21 mouse cellular contexts compared by ENCODE assay signal in the genomic region with DNA sequence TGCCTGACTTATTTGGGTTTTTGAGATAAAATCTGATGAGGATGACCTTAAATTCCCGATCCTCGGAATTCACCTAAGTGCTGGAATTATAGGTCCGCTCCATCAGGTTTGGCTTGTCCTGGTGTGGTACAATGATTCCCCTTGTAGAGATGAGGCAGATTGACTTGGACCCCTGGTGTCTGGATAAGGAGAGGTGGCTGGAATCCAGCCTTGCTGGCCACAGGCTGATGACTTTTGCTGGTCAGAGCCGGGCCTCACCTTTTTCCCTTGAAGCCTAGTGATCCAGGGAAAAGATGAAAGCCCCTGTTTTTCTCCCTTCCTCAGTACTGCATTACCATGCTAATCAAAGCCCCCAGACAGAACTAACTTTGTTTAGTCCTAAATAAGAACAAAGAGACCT. TPM values are rescaled to one million over a fixed set of nuclear protein-coding genes. Genes with fewer than 3 reads are reported as not detected.
A peak's percentile ranks its signal among the peaks of the same experiment; 100 is the strongest.
DNase-seq lines count a peak whose midpoint lies in the region; ATAC-seq and TF ChIP-seq lines count a peak whose summit lies in the region.
"Had no signal": no experiment of that assay in that cellular context is flagged by ENCODE, and none has a peak within 500 bp of the region (broad histone marks: within the 10 kb centered on the region; RNA-seq: fewer than 3 reads in every experiment).

No protein-coding gene starts in this region.

- H3K4me1 ChIP-seq in forebrain, embryonic 10.5 days = peaks cover 81% of the 10 kb centered on the region
- peaks cover 16% of the 10 kb centered on the region for H3K4me1 ChIP-seq in forebrain, embryonic 16.5 days (replicated peaks; ENCODE audit: control insufficient read depth, insufficient read depth, low read length)
- peaks cover 76% of the 10 kb centered on the region for H3K4me1 ChIP-seq in liver, embryonic 13.5 days (replicated peaks)
- no peaks in the 10 kb centered on the region for H3K4me1 ChIP-seq in ES-Bruce4 (ENCODE audit: control insufficient read depth, insufficient read depth, low read length)
- H3K4me1 ChIP-seq in hindbrain, postnatal 0 days (ENCODE audit: insufficient read depth, low read length) = peaks cover 3% of the 10 kb centered on the region; the same call in 1 of the 2 replicates

- no peak overlapping the region for H3K4me2 ChIP-seq in forebrain, embryonic 16.5 days (ENCODE audit: low read length)
- H3K4me2 ChIP-seq in liver, embryonic 13.5 days = no peak overlapping the region
- no peak overlapping the region for H3K4me2 ChIP-seq in hindbrain, postnatal 0 days (ENCODE audit: low read depth, low read length)
- H3K4me2 ChIP-seq: heart, embryonic 12.5 days; intestine, embryonic 15.5 days had no signal

- H3K27ac ChIP-seq in forebrain, embryonic 10.5 days = peak overlapping the region; percentile 85
- no peak overlapping the region for H3K27ac ChIP-seq in forebrain, embryonic 16.5 days (ENCODE audit: low read length)
- peak overlapping the region; percentile 71; the same call in 1 of the 2 replicates for H3K27ac ChIP-seq in liver, embryonic 13.5 days
- peak overlapping the region; percentile 43; the same call in 1 of the 2 replicates for H3K27ac ChIP-seq in ES-Bruce4 (ENCODE audit: insufficient read depth, low read length)
- H3K27ac ChIP-seq in hindbrain, postnatal 0 days = 0 out of 2 replicates have a peak overlapping the region, but pooled peaks have one; percentile 4
- H3K27ac ChIP-seq: gastrocnemius, adult 2 months; intestine, embryonic 15.5 days; stomach, postnatal 0 days had no signal

- H3K27me3 ChIP-seq in forebrain, embryonic 10.5 days (ENCODE audit: poor library complexity, severe bottlenecking) = peaks cover 13% of the 10 kb centered on the region; the same call in 1 of the 2 replicates
- no peaks in the 10 kb centered on the region for H3K27me3 ChIP-seq in forebrain, embryonic 16.5 days (replicated peaks; ENCODE audit: control insufficient read depth, insufficient read depth, low read length)
- no peaks in the 10 kb centered on the region for H3K27me3 ChIP-seq in liver, embryonic 13.5 days
- no peaks in the 10 kb centered on the region for H3K27me3 ChIP-seq in ES-Bruce4 (ENCODE audit: control insufficient read depth, insufficient read depth, low read length, poor library complexity, severe bottlenecking)
- no peaks in the 10 kb centered on the region for H3K27me3 ChIP-seq in hindbrain, postnatal 0 days (ENCODE audit: insufficient read depth, low read length)
- H3K27me3 ChIP-seq: heart, embryonic 12.5 days; intestine, embryonic 15.5 days; megakaryocyte, embryonic 14.5 days had no signal

- no peak overlapping the region for H3K9ac ChIP-seq in forebrain, embryonic 16.5 days (replicated peaks; ENCODE audit: low read depth, low read length)
- peak overlapping the region; percentile 24; the same call in 1 of the 2 replicates for H3K9ac ChIP-seq in liver, embryonic 13.5 days
- no peak overlapping the region for H3K9ac ChIP-seq in ES-Bruce4 (ENCODE audit: low read depth, poor library complexity, severe bottlenecking)
- H3K9ac ChIP-seq in hindbrain, postnatal 0 days (replicated peaks; ENCODE audit: low read length) = no peak overlapping the region
- H3K9ac ChIP-seq: heart, embryonic 12.5 days; intestine, embryonic 15.5 days had no signal

- no peak for TF ChIP-seq POLR2A in ES-Bruce4 (IDR thresholded peaks at IDR 0.05; ENCODE audit: insufficient read depth, low read length)

- no peak for DNase-seq in forebrain, embryonic 10.5 days (ENCODE audit: extremely low spot score, low spot score)
- DNase-seq in liver, embryonic 13.5 days = no peak
- no peak for DNase-seq in liver
- DNase-seq in hindbrain, postnatal 0 days (ENCODE audit: low spot score) = no peak
- no peak for DNase-seq in kidney, postnatal 36 days
- DNase-seq: adrenal gland, adult 2 months; cerebellum, adult 9-10 months; gastrocnemius, adult 2 months; heart, postnatal 14 days; lung, adult 18-20 months; lung, postnatal 14 days; right cerebral cortex, adult 18-20 months had no signal

- H3K4me3 ChIP-seq in forebrain, embryonic 10.5 days = peak overlapping the region; percentile 16; the same call in 1 of the 2 replicates
- H3K4me3 ChIP-seq in forebrain, embryonic 16.5 days (replicated peaks; ENCODE audit: low read length) = no peak overlapping the region
- H3K4me3 ChIP-seq in liver, embryonic 13.5 days (replicated peaks) = no peak overlapping the region
- no peak overlapping the region for H3K4me3 ChIP-seq in ES-Bruce4 (ENCODE audit: low read depth, low read length)
- no peak overlapping the region for H3K4me3 ChIP-seq in hindbrain, postnatal 0 days (ENCODE audit: low read length)
- H3K4me3 ChIP-seq: embryonic facial prominence, embryonic 10.5 days; gastrocnemius, adult 2 months; heart, embryonic 12.5 days; intestine, embryonic 15.5 days; megakaryocyte, embryonic 14.5 days; myocyte had no signal

- 67% methylated on average over 4 of the region's 4 CpGs for WGBS in forebrain, embryonic 10.5 days
- WGBS in forebrain, embryonic 16.5 days = 61% methylated on average over 4 of the region's 4 CpGs
- 82% methylated on average over 4 of the region's 4 CpGs for WGBS in liver, embryonic 13.5 days (ENCODE audit: insufficient replicate concordance)
- 62% methylated on average over 4 of the region's 4 CpGs for WGBS in hindbrain, postnatal 0 days

- ATAC-seq in forebrain, embryonic 16.5 days = no peak
- ATAC-seq in liver, embryonic 13.5 days (ENCODE audit: low read depth) = no peak
- no peak for ATAC-seq in hindbrain, postnatal 0 days
- no peak for ATAC-seq in activated CD4-positive, CD25-positive, alpha-beta regulatory T cell, adult 4 months
- ATAC-seq: intestine, embryonic 15.5 days had no signal

- no peaks in the 10 kb centered on the region for H3K9me3 ChIP-seq in forebrain, embryonic 10.5 days
- no peaks in the 10 kb centered on the region for H3K9me3 ChIP-seq in forebrain, embryonic 16.5 days (ENCODE audit: control insufficient read depth, low read length)
- no peaks in the 10 kb centered on the region for H3K9me3 ChIP-seq in liver, embryonic 13.5 days (replicated peaks)
- no peaks in the 10 kb centered on the region for H3K9me3 ChIP-seq in ES-Bruce4 (replicated peaks; ENCODE audit: control insufficient read depth, insufficient read depth, low read length, poor library complexity, severe bottlenecking)
- no peaks in the 10 kb centered on the region for H3K9me3 ChIP-seq in hindbrain, postnatal 0 days (ENCODE audit: low read length)
- H3K9me3 ChIP-seq: embryonic facial prominence, embryonic 10.5 days; heart, embryonic 12.5 days; intestine, embryonic 15.5 days; megakaryocyte, embryonic 14.5 days had no signal

- no peak for TF ChIP-seq CTCF in ES-Bruce4 (IDR thresholded peaks at IDR 0.05; ENCODE audit: low read depth, low read length)
- no peak for TF ChIP-seq CTCF in hindbrain, postnatal 0 days (IDR thresholded peaks at IDR 0.05; ENCODE audit: low read depth)

- no peaks in the 10 kb centered on the region for H3K36me3 ChIP-seq in forebrain, embryonic 10.5 days (replicated peaks)
- no peaks in the 10 kb centered on the region for H3K36me3 ChIP-seq in forebrain, embryonic 16.5 days (ENCODE audit: control insufficient read depth, insufficient read depth)
- no peaks in the 10 kb centered on the region for H3K36me3 ChIP-seq in liver, embryonic 13.5 days
- H3K36me3 ChIP-seq in ES-Bruce4 (ENCODE audit: control insufficient read depth, insufficient read depth, low read length, poor library complexity, severe bottlenecking) = no peaks in the 10 kb centered on the region
- no peaks in the 10 kb centered on the region for H3K36me3 ChIP-seq in hindbrain, postnatal 0 days (ENCODE audit: insufficient read depth, low read length)
- H3K36me3 ChIP-seq: embryonic facial prominence, embryonic 10.5 days; heart, embryonic 12.5 days; intestine, embryonic 15.5 days had no signal

- TF ChIP-seq EP300 in ES-Bruce4 (IDR thresholded peaks at IDR 0.05; ENCODE audit: insufficient read depth, low read depth, low read length) = no peak

RNA-seq across cellular contexts. Expression of a gene that starts 2.3 kb away (rescaled TPM):
- polyA plus RNA-seq in forebrain, embryonic 10.5 days (2016; fragmentation: Nextera tagmentation; extraction: Ambion mirVana) = 6.5 and 6.8 TPM in 2 replicates
- polyA plus RNA-seq in forebrain, embryonic 16.5 days (2015; fragmentation: Nextera tagmentation; extraction: Ambion mirVana) = 4.1 and 5.4 TPM in 2 replicates
- polyA plus RNA-seq in liver, embryonic 13.5 days (2015; fragmentation: Nextera tagmentation; extraction: Ambion mirVana) = 47.0 and 51.9 TPM in 2 replicates
- 12.7 and 14.7 TPM in 2 replicates for polyA plus RNA-seq in ES-Bruce4 (2011; ENCODE audit: insufficient read depth, insufficient read length, low read depth, missing spikeins)
- total RNA-seq in hindbrain, postnatal 0 days (2014; rRNA removed) = 10.5 and 11.2 TPM in 2 replicates
- 7.9 and 8.7 TPM in 2 replicates for polyA plus RNA-seq in hindbrain, postnatal 0 days (2015; fragmentation: Nextera tagmentation; extraction: Ambion mirVana)
- 10 to 100 TPM; 21.1 to 24.9 TPM for polyA plus RNA-seq in activated CD4-positive, CD25-positive, alpha-beta regulatory T cell, adult 4 months (2017; shearing (Covaris generic))

RNA-seq across cellular contexts. Expression of a gene that starts 2.5 kb away (rescaled TPM):
- polyA plus RNA-seq in forebrain, embryonic 10.5 days (2016; fragmentation: Nextera tagmentation; extraction: Ambion mirVana) = 2.2 and 2.8 TPM in 2 replicates
- polyA plus RNA-seq in forebrain, embryonic 16.5 days (2015; fragmentation: Nextera tagmentation; extraction: Ambion mirVana) = 3.2 and 4.1 TPM in 2 replicates
- polyA plus RNA-seq in liver, embryonic 13.5 days (2015; fragmentation: Nextera tagmentation; extraction: Ambion mirVana) = 2.8 and 3.2 TPM in 2 replicates
- polyA plus RNA-seq in ES-Bruce4 (2011; ENCODE audit: insufficient read depth, insufficient read length, low read depth, missing spikeins) = 5.7 and 5.8 TPM in 2 replicates
- 10.4 and 13.1 TPM in 2 replicates for total RNA-seq in hindbrain, postnatal 0 days (2014; rRNA removed)
- 9.9 and 10.3 TPM in 2 replicates for polyA plus RNA-seq in hindbrain, postnatal 0 days (2015; fragmentation: Nextera tagmentation; extraction: Ambion mirVana)
- 1 to 10 TPM; 4.5 to 5.5 TPM for polyA plus RNA-seq in activated CD4-positive, CD25-positive, alpha-beta regulatory T cell, adult 4 months (2017; shearing (Covaris generic))

RNA-seq across cellular contexts. Expression of a gene that starts 50.0 kb away (rescaled TPM):
- polyA plus RNA-seq in forebrain, embryonic 10.5 days (2016; fragmentation: Nextera tagmentation; extraction: Ambion mirVana) = 41.9 and 44.4 TPM in 2 replicates
- polyA plus RNA-seq in forebrain, embryonic 16.5 days (2015; fragmentation: Nextera tagmentation; extraction: Ambion mirVana) = 70.5 and 74.0 TPM in 2 replicates
- 14.6 and 18.4 TPM in 2 replicates for polyA plus RNA-seq in liver, embryonic 13.5 days (2015; fragmentation: Nextera tagmentation; extraction: Ambion mirVana)
- polyA plus RNA-seq in ES-Bruce4 (2011; ENCODE audit: insufficient read depth, insufficient read length, low read depth, missing spikeins) = 78.5 and 80.2 TPM in 2 replicates
- 145 and 151 TPM in 2 replicates for total RNA-seq in hindbrain, postnatal 0 days (2014; rRNA removed)
- 38.4 and 38.8 TPM in 2 replicates for polyA plus RNA-seq in hindbrain, postnatal 0 days (2015; fragmentation: Nextera tagmentation; extraction: Ambion mirVana)
- polyA plus RNA-seq in activated CD4-positive, CD25-positive, alpha-beta regulatory T cell, adult 4 months (2017; shearing (Covaris generic)) = 10 to 100 TPM; 39.6 to 51.6 TPM
